Mouse (Mus musculus): Measurements from ENCODE around the gene A3galt2.

The A3galt2 gene

GRCm38 (mm10) chr4:128804426-128805149 lies 49.4 kb downstream of the A3galt2 start:
- DNase-seq = no peak

- DNase-seq = peak; percentile 25
Observed at GRCm38 (mm10) chr4:128805150-128806042, 50.2 kb downstream of the A3galt2 start.

- DNase-seq = no peak
Observed at GRCm38 (mm10) chr4:128806043-128806826, 51.1 kb downstream of the A3galt2 start, which contains the start of gene Zfp362. Gene Zfp362 (minus strand): TSS chr4:128806045.

- DNase-seq = peak; percentile 75
Observed at GRCm38 (mm10) chr4:128806827-128807179, 51.6 kb downstream of the A3galt2 start.

- peak; percentile 87 for DNase-seq
Observed at GRCm38 (mm10) chr4:128811382-128812056, 56.4 kb downstream of the A3galt2 start.

- DNase-seq = no peak
Observed at GRCm38 (mm10) chr4:128817011-128817410, 61.8 kb downstream of the A3galt2 start.

All from kidney, adult 11 months (tissue).